Mouse (Mus musculus): ENCODE data around the gene Pter. TPM values are rescaled to one million over a fixed set of nuclear protein-coding genes. Genes with fewer than 3 reads are reported as not detected.

Pter gene
- polyA plus RNA-seq, 1 experiment from 2014 or later: 37.7 TPM

Other genes with a start within 250 kb of the Pter start
- gene C1ql3, start 87.8 kb downstream of the Pter start, polyA plus RNA-seq (2014; fragmentation: Nextera tagmentation; extraction: Ambion mirVana): 0.32 and 0.65 TPM in 2 replicates

Data from intestine, embryonic 14.5 days (tissue).